Mouse (Mus musculus) Muller cell, postnatal 12 days (primary cell): ENCODE measurements around the gene Evi2.
A peak's percentile ranks its signal among the peaks of the same experiment; 100 is the strongest.

ENCODE experiments used
- DNase-seq: peaks from one replicate; pipeline ENCODE4 v3.0.0-alpha.2; 2015; ENCODE audit errors: inconsistent ontology term

The Evi2 gene

DNA sequence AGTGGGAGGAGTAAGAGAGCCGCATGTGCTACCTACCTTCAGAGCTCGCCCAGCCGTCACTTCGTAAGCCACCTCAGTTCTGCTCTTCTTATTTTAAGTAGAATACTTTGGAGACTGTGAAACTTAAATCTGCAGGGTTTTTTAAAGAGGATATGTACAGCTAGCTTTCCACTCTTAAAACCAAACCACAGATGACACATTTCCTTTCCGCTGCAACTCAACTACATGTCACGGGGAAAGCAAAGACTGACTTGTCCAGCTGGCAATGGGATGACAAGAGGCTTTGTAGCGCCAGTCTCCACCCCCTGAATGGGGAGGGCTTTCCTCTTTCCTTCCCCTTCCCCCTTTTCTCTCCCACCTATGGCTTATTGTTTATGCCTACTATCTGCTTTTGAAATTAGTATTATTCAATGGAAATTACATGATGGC is at the start of gene Evi2, which contains the start of gene Evi2a:
Gene Evi2 (minus strand): TSS at position 257 of the 429 bp plus-strand sequence.
Gene Evi2a (minus strand): TSS at position 277 of the 429 bp plus-strand sequence.
- no peak for DNase-seq

DNA sequence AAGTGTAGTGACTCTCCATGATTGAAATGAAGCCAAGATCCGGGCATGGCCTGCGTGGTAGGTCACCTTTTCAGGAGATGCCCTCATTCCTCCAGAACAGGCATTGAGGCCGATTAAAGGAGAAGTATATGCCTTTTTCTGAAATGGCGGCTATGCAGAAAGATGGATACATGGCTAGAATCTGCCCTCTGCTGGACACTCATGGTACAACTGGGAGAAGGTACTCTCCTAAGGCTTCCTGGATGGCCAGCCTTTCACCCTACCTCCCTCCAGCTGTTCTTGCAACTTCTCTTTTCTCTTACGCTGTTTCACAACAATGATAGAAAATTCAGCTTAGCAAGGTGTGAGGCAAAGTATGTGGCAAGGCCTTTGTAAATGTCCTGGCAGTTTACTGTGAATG is 47.4 kb upstream of the Evi2 start:
- DNase-seq = peak; percentile 37

DNA sequence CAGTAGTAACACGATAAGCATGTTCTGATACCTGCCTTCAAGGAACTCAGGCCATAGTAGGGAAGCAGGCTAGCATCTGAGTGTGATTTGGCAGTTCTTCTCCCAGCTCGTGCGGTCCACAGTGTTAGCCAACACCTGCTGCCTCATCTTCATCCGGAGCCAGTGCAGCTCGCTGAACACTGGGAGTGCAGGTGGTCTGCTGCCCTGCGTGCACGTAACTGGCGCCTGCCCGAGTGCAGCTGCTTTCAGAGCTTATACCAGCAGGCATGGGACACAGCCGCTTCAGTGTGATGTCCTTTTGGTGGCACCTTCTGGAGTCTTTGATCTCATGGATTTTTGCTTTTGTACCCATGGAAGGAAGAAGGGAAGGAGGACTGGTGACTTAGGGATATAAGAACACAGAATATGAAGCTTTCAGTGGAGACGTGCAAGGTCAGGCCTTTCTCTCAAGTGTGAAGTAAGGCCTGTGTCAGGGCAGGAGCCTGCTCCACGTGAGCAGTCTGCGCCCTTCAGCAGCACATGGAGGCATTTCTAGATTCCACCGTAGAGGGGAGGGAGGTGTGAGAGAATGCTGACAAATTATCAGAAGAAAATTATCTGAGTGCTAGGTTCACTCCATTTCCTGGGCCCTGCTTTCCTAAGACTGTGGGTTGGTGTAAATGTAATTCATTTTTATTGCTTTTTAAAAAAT is 45.1 kb upstream of the Evi2 start:
- DNase-seq = no peak

DNA sequence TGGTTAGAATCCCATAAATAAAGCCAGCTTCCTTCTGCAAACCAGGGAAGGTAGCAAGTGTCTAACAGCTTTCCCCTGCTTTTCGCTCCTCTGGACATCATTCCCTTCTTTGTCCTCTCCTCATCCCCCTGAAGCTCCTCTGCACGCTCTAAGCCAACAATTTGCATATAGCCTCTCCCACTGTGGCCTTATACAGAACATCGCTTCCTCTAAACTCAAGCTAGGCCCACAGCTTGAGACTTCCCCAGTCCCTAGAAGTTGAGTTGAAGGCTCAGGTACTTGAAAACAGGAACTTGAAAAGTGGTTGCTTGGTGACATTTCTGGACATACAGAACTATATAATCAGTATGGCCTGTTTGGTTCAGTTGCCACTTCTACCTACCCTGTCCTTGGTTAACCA is 43.4 kb upstream of the Evi2 start:
- DNase-seq = no peak

DNA sequence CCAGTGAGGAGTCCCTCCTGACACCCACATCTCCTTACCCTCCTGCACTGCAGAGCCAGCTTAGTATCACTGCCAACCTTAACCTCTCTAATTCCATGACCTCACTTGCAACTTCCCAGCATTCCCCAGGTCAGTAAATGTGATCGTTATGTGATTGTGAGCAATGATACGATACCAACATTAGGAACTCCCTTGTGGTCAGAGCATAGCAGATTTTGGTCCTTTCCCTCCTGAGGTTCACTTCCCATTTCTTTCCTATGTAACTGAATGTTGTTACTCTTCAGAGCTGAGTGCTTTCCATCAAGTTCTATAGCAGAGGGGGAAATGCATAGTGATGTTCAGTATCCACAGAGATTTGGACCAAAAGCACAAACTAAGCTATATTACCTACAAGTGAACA is 39.9 kb upstream of the Evi2 start:
- no peak for DNase-seq

DNA sequence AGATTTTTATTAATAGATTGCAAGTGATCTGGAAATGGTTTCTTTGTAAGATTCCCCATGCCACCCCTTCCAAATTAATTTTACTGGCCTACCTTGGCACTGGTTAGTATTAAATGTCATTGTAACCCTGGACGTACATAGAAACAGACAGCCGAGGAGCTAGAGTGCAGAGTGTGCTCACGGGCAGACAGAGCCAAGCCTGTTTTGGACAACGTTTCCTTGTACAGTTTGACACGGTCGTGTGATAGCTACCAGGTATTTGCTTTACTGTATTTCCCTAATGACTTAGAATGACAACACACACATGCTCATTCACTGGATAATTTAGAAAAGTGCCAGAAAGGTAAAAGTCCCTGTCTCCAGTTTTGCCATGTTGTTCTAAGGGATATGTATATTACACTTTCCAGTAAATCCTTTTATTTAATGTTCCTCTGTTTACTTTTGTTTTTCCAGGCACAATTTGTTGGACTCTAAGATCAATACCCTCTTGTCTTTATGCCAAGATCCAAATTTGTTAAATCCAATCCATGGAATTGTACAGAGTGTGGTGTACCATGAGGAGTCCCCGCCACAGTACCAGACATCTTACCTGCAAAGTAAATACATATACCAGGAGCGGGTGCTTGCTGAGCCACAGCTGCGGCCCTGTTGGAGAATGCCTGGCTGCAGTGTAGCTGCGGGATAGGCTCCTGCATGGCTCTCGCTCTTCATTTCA is 38.0 kb upstream of the Evi2 start:
- DNase-seq = no peak

DNA sequence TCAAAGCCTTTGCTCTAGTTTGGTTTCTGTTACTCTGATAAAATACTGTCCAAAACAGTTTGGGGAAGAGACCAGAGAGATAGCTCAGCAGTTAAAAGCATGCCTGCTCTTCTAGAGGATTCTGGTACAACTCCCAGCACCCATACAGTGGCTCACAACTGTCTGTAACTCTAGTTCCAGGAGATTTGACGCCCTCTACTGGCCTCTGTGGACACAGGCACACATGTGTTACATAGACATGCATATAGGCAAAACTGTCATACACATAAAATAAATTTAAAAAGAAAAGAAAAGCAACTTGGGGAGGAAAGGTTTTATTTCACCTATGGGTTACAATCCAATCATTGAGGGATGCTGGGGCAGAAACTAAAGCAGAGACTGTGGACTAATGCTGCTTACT is 36.6 kb upstream of the Evi2 start:
- DNase-seq = no peak

DNA sequence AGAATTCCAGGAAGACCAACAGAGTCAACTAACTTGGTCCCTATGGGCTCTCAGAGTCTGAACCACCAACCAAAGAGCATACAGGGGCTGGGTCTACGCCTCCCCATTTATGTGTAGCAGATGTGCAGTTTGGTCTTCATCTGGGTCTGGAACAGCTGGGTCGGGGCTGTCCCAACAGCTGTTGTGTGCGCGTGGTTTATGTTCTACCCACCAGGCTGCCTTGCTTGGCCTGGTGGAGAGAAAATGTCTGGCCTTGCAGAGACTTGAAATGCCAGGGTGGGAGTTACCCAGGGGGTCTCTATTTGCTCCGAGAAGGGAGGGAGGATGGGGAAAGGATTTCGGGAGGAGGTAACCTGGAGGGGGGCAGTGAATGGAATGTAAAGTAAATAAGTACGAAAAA is 33.1 kb upstream of the Evi2 start:
- no peak for DNase-seq

DNA sequence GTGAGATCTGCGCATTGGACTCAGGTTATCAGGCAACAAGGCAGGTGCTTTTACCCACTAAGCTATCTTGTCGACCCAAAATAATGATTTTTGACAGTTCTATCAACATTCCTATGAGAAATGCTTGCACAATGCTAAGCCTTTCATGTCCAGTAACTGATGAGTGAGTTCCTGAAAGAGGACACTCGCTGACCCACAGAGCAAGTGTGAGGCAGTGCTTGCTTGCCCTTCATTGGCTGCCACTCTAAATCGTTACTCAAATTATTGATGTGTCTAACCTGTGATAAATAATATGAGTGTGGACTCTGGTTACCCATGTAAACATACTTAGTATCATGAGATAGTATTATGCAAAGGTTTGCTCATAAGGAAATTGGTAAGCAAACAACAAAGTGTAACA is 30.1 kb upstream of the Evi2 start:
- DNase-seq = no peak

DNA sequence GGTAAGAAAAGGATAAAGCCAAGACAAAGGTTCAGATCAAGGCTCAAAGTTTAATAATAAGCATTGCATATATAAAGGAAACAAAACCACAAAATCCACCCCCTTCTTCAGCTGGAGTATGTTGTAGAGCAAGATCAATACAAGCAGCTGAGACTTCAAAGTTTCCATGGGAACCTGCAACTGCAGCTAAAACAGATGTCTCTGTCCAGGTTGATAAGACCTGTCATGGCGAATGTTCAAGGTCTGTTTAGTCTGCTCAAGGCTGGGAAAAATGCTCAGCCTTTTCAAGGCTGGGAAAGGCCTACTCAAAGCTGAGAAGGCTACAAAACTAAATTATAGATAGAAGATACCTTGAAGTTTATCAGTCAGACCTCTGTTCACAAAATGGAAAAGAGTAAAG is 22.2 kb upstream of the Evi2 start:
- DNase-seq = no peak

DNA sequence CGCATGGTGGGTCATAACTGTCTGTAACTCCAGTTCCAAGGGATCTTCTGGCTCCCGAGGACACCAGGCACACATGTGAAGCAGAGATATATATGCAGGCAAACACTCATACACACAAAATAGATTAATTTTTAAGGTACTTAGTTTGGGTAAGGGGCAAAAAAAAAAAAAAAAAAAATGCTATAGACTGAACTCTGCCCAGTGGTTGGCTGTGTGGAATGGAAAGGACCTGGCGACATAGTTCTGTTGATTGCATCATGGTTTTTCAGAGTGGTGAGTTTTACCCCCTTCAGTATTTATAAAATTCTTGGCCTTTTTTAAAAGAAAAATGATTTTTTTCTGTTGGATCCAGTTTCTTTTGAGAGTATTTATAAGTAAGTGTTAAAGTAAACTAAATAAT is 5.9 kb upstream of the Evi2 start:
- DNase-seq = no peak

DNA sequence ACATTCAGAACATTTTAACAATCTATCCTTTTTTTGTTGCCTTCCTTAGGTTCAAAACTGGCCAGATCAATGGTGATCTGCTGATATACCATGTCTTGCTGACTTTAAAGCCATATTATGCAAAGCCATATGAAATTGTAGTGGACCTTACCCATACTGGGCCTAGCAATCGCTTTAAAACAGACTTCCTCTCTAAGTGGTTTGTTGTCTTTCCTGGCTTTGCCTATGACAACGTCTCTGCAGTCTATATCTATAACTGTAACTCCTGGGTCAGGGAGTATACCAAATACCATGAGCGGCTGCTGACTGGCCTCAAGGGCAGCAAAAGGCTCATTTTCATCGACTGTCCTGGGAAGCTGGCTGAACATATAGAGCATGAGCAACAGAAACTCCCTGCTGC is 5.2 kb upstream of the Evi2 start:
- DNase-seq = no peak

DNA sequence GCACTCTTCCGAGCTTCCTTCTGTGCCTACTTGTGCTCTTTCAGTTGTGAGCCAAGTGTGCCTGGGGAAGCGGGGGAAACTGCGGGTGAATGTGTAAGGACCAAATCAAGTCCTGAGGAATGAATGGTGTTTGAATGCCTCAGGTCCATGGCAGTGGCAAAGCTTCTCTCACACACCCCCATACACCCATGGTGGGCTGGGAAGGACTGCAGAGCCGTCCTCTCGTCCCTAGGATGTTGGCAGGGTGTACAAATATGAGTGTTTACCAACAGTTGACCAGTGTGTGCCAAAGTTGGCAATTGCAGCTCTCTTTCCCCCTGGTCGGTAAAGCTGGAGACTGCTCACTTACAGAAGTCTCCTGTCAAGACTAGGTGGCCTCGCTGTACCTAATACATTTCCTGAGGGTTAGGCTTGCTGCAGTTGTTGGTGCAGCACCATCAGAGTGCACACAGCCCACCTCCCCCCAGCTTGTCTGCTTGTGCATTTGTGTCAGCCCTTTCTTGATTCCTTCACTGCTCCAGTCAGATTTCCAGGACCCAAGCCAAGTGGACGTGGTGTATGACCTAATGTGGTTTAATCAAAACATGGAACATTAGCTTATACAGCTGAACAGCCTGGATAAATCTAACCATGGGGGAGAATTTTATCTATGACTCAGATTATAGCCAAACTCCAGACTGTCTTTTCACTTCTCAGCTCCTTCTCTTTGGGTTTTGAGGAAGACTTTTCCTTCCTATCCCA is 3.7 kb upstream of the Evi2 start:
- peak; percentile 87 for DNase-seq

DNA sequence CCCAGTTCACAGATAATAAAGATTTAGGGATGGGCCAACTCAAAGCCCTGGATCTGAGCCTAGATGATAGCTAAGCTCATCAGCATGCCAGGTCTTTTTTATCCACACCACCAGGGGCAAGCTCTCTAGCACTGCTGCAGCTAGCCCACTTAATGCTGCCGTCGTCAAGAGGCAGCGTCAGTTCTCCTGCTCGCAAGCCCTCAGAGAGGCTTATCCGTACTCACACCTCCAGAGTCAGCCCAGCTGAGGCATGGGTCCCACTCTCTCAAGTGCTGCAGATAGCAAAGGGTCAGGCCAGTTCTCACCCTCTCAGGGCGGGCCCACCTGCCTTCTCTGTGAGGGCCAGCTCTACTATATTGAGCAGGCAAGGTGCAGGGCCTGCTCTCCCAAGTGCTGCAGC is 2.9 kb upstream of the Evi2 start:
- DNase-seq = no peak

DNA sequence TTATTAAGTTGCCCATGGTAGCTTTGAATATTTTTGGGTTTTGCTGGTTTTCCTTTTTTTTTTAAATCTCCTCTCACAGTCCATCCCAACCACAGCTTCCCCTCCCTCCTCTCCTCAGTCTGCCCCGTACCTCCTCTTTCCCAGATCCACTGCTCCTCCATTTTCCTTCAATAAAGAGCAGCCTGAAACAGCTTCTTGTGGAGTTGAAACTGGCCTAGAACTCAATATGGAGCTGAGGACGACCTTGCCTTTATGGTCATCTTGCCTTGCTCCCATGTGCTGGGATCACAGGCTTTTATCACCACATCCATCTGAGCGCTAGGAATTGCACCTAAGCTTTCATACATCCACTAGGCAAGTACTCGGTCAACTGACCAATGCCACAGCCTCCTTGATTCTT is 1.1 kb upstream of the Evi2 start:
- DNase-seq = no peak

DNA sequence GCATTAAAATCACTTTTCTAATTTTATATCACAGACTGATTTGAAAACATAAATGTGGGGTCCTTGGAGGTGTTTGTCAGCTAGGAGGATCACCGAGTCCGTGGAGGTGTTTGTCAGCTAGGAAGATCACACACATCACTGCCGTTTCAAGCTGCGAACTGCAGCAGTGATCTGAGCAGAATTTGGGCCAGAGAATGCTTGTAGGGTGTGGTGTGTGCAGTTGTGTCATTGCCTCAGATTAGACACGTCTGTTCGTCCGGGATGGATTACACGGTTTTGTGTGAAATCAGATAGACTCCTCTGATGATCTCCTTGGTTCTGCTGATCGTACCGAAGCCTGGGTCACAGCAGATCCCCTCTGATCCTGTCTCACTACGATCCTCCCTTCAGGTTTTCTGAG is 385 bp upstream of the Evi2 start:
- no peak for DNase-seq

DNA sequence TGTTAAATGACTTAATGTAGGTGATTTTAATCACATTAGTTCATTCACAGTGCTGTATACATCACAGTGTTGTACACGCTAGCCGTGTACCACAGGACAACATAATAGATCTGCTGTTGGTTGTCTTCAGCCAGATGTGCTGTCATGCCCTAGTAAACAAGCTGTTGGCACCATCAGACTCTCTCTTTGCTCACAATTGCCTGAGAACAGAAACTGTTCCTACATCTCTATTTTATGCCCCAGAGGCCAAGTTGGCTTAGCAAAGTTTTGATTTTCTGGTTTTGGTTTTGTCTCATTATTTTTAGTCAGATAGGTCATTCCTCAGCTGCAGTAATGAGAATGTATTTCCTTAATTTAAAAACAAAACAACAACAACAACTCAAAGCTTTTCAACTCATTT is 653 bp downstream of the Evi2 start:
- DNase-seq = no peak

DNA sequence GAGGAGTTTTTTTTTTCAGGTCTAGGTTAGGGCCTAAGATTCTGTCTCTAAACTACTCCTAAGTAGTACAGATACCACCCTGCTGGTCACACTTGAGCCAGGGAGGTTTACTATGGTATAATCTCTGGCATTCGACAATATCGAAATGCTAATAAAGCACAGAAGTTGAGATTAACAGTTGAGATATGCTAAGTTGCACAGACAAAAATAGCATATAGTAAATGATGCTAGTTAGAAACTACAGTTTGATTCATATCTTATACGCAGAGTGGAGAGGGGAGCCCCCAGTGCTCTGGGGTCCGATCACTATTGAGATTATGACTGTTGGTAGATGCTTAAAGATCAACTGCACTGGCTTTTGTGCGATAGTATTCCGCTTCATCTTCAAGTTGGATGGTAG is 1.2 kb downstream of the Evi2 start:
- no peak for DNase-seq

DNA sequence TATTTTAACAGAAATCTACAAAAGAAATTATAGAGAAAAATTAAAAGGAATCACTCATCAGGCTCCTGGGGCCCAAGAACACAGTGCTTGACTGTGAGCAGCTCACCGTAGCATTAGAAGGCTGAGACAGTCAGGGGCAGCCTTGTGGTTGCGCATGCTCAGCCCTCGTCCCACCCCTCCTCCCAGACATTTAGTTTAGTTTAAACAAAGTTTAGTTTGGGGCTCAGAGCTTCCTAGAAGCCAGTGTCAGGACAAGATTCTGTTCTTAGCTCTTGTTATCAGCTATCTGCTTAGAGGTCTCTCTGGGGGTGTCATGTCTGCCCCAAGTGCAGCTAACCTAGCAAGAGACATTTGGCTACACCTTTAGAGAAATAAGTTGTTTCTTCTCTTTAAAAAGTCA is 1.8 kb downstream of the Evi2 start:
- no peak for DNase-seq

DNA sequence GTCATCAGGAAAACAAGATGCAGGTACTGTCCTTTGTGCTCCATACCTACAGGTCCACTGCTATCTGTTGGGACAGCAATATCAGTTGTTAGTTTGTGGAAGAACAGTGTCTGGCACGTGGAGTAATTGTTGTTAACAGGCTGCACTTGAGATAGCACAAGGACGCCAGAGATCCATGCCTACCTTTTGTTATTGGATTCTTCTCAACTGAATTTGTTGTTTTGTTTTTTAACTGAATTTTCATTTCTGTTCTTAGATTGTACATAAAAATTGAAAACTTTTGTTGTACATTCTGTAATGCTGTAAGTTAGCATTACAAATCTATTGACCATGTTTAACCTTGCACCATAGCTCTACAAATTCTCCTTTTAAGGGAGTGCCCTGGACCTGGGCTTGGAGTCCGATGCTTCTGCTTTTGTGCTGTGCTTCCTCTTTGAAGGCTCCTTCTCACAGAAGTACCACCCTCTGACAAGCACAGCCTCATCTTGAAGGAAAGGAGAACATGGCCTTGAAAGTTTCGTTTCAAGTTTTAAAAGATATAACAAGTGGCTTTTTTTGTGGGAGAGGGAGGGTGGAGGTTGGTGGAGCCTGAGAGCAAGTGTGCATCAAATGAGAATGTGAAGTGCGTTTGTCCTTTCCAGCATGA is 2.5 kb downstream of the Evi2 start:
- DNase-seq = no peak

DNA sequence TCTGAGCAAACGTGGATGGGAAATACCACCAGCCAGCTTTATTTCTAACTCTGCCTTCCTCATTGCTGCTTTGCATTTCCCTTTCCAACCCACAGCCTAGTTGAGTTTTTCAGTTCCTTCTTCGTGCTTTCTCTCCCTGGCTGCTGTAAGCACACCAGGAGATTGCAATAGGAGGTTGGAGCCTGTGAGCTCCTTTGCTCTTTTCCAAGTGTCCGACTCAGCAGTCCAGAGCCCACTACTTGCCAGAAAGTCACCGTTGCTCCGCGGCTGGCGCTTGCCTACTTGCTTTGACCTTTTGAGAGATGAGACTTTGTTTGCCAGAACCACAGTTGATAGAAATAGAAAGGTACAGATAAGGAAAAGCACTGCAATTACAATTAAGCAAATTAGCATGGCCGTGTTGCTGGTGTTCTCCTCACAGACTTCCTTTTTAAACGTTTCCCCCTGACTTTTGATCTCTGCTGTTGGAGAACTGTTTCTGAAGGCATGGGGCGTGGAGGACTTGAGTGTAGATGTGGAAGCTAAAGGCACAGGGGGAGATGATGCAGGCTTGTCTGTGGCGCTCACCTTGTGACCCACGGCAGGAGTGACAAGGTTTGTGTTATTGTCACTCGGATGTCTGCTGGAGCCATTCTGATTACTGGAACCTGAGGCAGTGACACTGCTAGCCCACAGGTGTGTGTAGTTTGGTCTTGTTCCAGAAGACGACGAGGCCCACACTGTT is 3.2 kb downstream of the Evi2 start:
- no peak for DNase-seq

DNA sequence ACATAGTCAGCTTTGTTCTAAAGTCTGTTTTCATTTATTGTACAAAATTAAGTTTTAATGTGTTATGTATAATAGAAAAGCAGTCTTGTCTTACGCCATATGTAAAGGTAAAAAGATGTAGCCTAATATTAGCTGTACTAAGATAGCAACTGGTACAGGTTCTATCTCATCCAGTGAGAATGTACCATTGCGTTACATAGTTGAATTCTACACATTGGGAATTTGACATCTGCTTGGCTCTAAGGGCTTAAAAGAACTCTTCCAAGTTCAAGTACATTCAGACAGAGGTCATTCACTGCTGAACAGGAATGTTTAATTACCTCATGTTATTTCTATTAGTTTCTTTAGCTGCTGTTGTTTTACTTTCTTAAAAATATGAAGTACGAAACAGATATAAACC is 3.8 kb downstream of the Evi2 start:
- DNase-seq = no peak
